Mouse (Mus musculus): ENCODE results near the gene Ankrd37. TPM values are rescaled to one million over a fixed set of nuclear protein-coding genes. Genes with fewer than 3 reads are reported as not detected.

Ankrd37 gene
- 1 to 10 TPM; 1.5 to 1.8 TPM for polyA plus RNA-seq (2012; fragmentation: generic; extraction: Trizol)

GRCm38 (mm10) chr8:46005596-46005995 is at the start of gene Ankrd37:
Gene Ankrd37, minus strand, starts transcription at chr8:46005707.

GRCm38 (mm10) chr8:45999138-45999783 is 6.2 kb downstream of the Ankrd37 start, which contains the start of gene Lrp2bp:
Gene Lrp2bp, plus strand, starts transcription at chr8:45999303.

GRCm38 (mm10) chr8:45975126-45975836 is 30.2 kb downstream of the Ankrd37 start, which contains the start of the genes 1700029J07Rik and Ufsp2:
Gene 1700029J07Rik, minus strand, starts transcription at chr8:45975252.
Gene Ufsp2, plus strand, starts transcription at chr8:45975528.

Other genes with a start within 250 kb of the Ankrd37 start
- not detected for gene Pdlim3, start 120.2 kb downstream of the Ankrd37 start, polyA plus RNA-seq (2012; fragmentation: generic; extraction: Trizol)
- gene Ccdc110, start 71.1 kb downstream of the Ankrd37 start, polyA plus RNA-seq (2012; fragmentation: generic; extraction: Trizol), result not detected
- gene 1700029J07Rik, start 30.5 kb downstream of the Ankrd37 start, polyA plus RNA-seq (2012; fragmentation: generic; extraction: Trizol), result 1 to 10 TPM in 1 of 2 experiments, under 1 TPM in 1; 0.16 to 2.1 TPM
- 10 to 100 TPM in 1 of 2 experiments, 1 to 10 TPM in 1; 3.7 to 18.7 TPM for gene Ufsp2, start 30.2 kb downstream of the Ankrd37 start, polyA plus RNA-seq (2012; fragmentation: generic; extraction: Trizol)
- gene Lrp2bp, start 6.4 kb downstream of the Ankrd37 start, polyA plus RNA-seq (2012; fragmentation: generic; extraction: Trizol), result under 1 TPM; 0.02 to 0.05 TPM
- 1 to 10 TPM in 1 of 2 experiments, under 1 TPM in 1; 0.23 to 3.0 TPM for gene Cfap97, start 146.1 kb upstream of the Ankrd37 start, polyA plus RNA-seq (2012; fragmentation: generic; extraction: Trizol)
- 1 to 10 TPM; 1.8 to 7.5 TPM for gene Snx25, start 146.5 kb upstream of the Ankrd37 start, polyA plus RNA-seq (2012; fragmentation: generic; extraction: Trizol)
- 100 to 1,000 TPM; 161 to 525 TPM for gene Slc25a4, start 205.6 kb upstream of the Ankrd37 start, polyA plus RNA-seq (2012; fragmentation: generic; extraction: Trizol)